Mouse (Mus musculus): ENCODE results near the gene Best1. TPM values are rescaled to one million over a fixed set of nuclear protein-coding genes. Genes with fewer than 3 reads are reported as not detected.

Gene Best1
- polyA plus RNA-seq (2012; rRNA removed), result 0.26 and 0.44 TPM in 2 replicates

DNA sequence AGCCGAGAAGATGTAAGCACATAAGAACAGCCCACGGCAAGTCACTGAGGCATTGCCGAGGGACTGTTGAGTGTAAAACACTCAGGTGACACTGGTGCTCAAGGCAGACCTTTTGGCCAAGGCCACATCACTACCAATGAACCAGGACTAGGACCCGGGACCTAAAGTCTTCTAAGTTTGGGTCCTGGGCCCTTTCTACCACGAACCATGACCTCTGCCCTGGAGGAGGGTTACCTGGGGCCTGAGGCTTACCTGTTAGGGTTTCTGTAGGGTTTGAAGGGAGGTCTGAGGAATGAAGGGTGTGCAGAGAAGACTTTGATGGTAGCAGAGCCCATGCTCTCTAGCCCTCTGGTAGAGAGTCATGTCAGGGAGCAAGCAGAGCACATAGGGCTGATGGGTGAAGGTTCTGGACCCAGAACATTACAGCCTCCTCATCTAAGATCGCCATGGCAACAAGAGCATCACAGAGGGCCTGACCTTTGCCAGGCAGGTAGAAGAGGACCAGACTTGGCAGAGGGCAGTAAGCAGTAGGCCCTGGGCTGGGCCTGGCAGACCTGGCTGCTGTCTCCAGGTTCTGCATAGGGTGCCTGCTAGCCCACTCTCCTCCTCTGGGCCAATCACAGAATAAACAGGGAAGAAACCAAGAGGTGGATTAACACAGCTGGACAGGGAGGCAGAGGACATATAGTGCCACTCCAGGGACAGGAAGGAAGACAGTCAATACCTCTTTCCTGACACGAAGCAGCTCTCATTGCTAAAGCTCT, at the start of gene Best1, which contains the start of gene Rab3il1:
TSS of gene Best1 (minus strand) at position 428 of the 764 bp plus-strand sequence.
TSS of gene Rab3il1 (plus strand) at position 464 of the 764 bp plus-strand sequence.

DNA sequence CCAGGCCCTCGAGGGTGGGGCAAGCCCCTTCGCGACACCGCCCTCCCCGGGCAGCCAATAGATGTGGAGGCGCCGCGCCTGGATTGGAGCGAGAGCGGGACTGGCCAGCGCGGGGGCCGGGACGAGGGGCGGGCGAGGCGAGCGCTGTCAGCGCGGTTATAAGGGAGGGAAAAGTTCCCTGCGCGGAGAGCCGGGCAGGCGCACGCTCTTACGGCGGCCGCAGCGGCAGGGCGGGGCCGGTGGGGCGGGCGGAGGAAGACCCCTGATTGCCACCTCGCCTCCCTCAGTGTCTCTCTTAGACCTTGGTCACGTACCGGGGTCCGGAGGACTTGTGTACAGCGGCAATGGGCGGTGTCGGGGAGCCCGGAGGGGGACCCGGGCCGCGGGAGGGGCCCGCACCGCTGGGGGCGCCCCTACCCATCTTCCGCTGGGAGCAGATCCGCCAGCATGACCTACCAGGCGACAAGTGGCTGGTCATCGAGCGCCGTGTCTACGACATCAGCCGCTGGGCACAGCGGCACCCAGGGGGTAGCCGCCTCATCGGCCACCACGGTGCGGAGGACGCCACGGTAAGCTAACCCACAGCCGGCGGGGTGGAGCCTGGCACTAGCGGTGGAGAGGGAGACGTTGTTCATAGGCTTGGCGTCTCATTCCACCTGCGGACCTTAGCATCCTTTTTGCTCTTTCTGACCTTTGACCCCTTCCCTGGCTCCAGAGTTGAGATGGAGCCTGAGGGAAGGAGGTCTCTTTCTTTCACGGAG, 40.1 kb upstream of the Best1 start, which contains the start of gene Fads3:
TSS of gene Fads3 (plus strand) at position 182 of the 761 bp plus-strand sequence.

DNA sequence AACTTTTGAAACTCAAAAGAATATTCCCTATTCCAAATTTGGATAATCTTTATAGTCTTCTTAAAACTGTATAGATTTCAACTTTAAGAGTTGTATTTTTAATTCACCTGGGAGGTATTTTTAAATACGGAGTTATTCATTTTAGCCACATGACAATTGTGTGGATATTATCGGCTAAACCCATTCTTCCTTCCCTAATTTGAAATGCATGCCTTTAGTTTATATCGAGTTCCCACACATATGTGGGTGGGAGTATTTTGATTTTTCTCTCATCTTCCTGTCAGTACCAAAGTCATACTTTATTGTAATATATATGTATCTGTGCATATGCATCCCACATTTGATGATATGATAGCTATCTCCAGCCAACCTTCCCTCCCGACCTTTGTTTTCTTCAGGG, 21.2 kb downstream of the Best1 start, which contains the start of gene Fth1:
TSS of gene Fth1 (plus strand) at position 341 of the 400 bp plus-strand sequence.

Other genes starting within 250 kb of the Best1 start
- not detected in 2 replicates for gene Scgb2a2, start 154.1 kb downstream of the Best1 start, polyA plus RNA-seq (2012; rRNA removed)
- 4.8 and 5.5 TPM in 2 replicates for gene Incenp, start 102.1 kb downstream of the Best1 start, polyA plus RNA-seq (2012; rRNA removed)
- gene Fth1, start 21.0 kb downstream of the Best1 start, polyA plus RNA-seq (2012; rRNA removed), result 7,375 and 13,310 TPM in 2 replicates
- gene Rab3il1, start within 50 bp of the Best1 start, polyA plus RNA-seq (2012; rRNA removed), result 4.8 TPM in 2 replicates
- 71.6 and 92.9 TPM in 2 replicates for gene Fads3, start 39.9 kb upstream of the Best1 start, polyA plus RNA-seq (2012; rRNA removed)
- 13.9 and 15.2 TPM in 2 replicates for gene Fads2, start 100.1 kb upstream of the Best1 start, polyA plus RNA-seq (2012; rRNA removed)
- gene Fads1, start 181.3 kb upstream of the Best1 start, polyA plus RNA-seq (2012; rRNA removed), result 7.0 and 8.6 TPM in 2 replicates
- gene Tmem258, start 202.4 kb upstream of the Best1 start, polyA plus RNA-seq (2012; rRNA removed), result 43.9 and 62.3 TPM in 2 replicates
- 3.4 and 3.7 TPM in 2 replicates for gene Fen1, start 202.5 kb upstream of the Best1 start, polyA plus RNA-seq (2012; rRNA removed)
- gene Myrf, start 239.1 kb upstream of the Best1 start, polyA plus RNA-seq (2012; rRNA removed), result 129 and 137 TPM in 2 replicates